Mouse (Mus musculus) forebrain, postnatal 0 days (tissue): ENCODE data around the gene Kcnh2. TPM values are rescaled to one million over a fixed set of nuclear protein-coding genes. Genes with fewer than 3 reads are reported as not detected.

Experiments used
- ATAC-seq: fragments of 200-750 bp; cut with Nextera tagmentation; 2 replicates; pipeline ENCODE4 v1.8.0; 2017; ENCODE audit warnings: mild to moderate bottlenecking, moderate library complexity
- DNase-seq: peaks from one replicate; pipeline ENCODE4 v3.0.0-alpha.2; 2015
- H3K27ac ChIP-seq: fragments of 300-500 bp; sonication (generic); 2 replicates; pipeline ENCODE4 v1.5.1; 2014; ENCODE audit warnings: low read depth, mild to moderate bottlenecking, antibody characterized with exemption, low read length, moderate library complexity, mixed read lengths
- H3K27me3 ChIP-seq: fragments of 300-500 bp; sonication (generic); 2 replicates; pipeline ENCODE4 v1.6.1; 2014; ENCODE audit warnings: mild to moderate bottlenecking, low read length, mixed read lengths; ENCODE audit not compliant: insufficient read depth
- H3K36me3 ChIP-seq: fragments of 300-500 bp; sonication (generic); 2 replicates; pipeline ENCODE4 v1.6.1; 2014; ENCODE audit warnings: mild to moderate bottlenecking, moderate library complexity; ENCODE audit not compliant: insufficient read depth
- H3K4me1 ChIP-seq: fragments of 300-500 bp; sonication (generic); 2 replicates; pipeline ENCODE4 v1.6.1; 2014; ENCODE audit warnings: antibody characterized with exemption; ENCODE audit not compliant: insufficient read depth
- H3K4me2 ChIP-seq: fragments of 300-500 bp; sonication (generic); 2 replicates; pipeline ENCODE4 v1.6.1; 2014; ENCODE audit warnings: low read depth, mild to moderate bottlenecking, moderate library complexity
- H3K4me3 ChIP-seq: fragments of 300-500 bp; sonication (generic); 2 replicates; pipeline ENCODE4 v1.5.1; 2014; ENCODE audit warnings: low read depth, low read length, mixed read lengths
- H3K9ac ChIP-seq: fragments of 300-500 bp; sonication (generic); 2 replicates; pipeline ENCODE4 v1.6.1; 2014; ENCODE audit warnings: mild to moderate bottlenecking
- H3K9me3 ChIP-seq: fragments of 300-500 bp; sonication (generic); 2 replicates; pipeline ENCODE4 v1.6.1; 2016; ENCODE audit warnings: low read length
- CTCF ChIP-seq: sonication (generic); IDR thresholded peaks from 2 replicates; pipeline ENCODE4 v1.5.1; 2016; ENCODE audit warnings: antibody characterized with exemption, control low read depth, low read depth
- WGBS: fragments of 180-500 bp; shearing (Covaris S2); extraction: QIAGEN DNeasy Blood & Tissue Kit; methylation state at CpG from one replicate; pipeline ENCODE4 v1.1.7; 2014; 5-methylcytosine and 5-hydroxymethylcytosine counted together
- polyA plus RNA-seq: library from polyadenylated mRNA; unstranded; fragments of >200 nt; fragmentation: Nextera tagmentation; extraction: Ambion mirVana; gene quantifications from 2 replicates; pipeline ENCODE4 v1.2.1, GENCODE M21; 2015
- total RNA-seq: library from RNA; depleted of rRNA; stranded (reverse); fragments of >200 nt; gene quantifications from 2 replicates; pipeline ENCODE4 v1.2.3, GENCODE M21; 2014

Gene Kcnh2
- total and polyA plus RNA-seq, 2 experiments from 2014 or later = 6.8 to 21.2 TPM

DNA sequence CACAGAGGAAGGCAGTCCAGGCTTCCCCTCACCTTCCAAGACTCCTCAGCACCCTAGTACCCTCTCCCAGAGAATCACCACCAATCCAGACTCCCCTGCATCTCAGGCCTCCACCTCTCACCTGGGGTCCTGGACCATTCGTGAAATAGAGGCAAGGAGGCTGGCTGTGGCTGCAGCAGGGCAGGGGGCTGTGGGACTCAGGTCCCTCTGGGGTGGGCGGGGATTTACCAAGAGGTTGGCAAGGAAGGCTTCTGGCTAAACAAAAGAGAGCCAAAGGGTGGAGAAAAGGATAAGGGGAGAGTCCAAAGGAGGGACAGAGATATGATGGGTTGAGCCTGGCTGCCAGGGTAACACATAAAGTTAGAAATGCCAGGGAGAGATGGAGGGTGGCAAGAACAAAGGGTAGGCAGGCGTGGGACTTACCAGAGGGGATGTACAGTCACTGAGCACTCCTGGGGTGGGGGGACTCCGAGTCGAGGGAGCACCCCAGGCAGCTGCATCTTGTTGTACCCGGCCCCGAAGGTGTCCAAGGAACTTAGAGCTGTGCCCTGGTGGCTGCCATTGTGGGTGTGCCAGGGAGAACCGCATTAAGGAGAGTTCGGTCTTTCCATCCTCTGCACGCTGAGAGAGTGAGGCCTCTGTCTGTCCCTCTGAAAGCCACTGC is 34.6 kb upstream of the Kcnh2 start:
- peaks cover 28% of the 10 kb centered on the region for H3K4me1 ChIP-seq
- no peak overlapping the region for H3K4me2 ChIP-seq
- 0 out of 2 replicates have a peak, but pooled peaks cover 7% of the 10 kb centered on the region for H3K27me3 ChIP-seq
- no peak for TF ChIP-seq CTCF
- H3K36me3 ChIP-seq = no peaks in the 10 kb centered on the region
- no peak overlapping the region for H3K9ac ChIP-seq
- H3K27ac ChIP-seq = no peak overlapping the region
- H3K4me3 ChIP-seq = no peak overlapping the region
- no peaks in the 10 kb centered on the region for H3K9me3 ChIP-seq
- DNase-seq = no peak
- ATAC-seq = no peak
- WGBS = 83% methylated on average over 10 of the region's 10 CpGs

DNA sequence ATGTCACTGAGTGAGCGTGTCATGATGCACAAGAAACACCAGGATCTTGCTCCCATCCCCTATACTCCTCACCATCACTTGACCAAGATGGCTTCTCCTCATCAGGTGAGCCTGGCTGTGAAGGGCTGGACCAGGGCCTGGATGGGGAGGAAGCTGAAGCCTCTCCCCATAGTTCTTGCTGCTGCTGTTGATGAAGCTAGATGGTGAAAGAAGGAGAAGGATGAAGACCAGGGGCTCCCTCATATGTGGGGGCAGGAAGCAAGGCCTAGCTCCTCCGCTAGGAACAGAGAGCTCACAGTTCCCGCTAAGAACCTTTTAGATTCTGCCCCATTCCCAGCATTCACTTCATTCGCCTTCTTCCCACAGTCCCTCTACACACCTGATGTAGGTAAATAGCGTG is 34.0 kb upstream of the Kcnh2 start:
- Histone ChIP-seq H3K27ac (no peak overlapping the region), H3K36me3 (no peaks in the 10 kb centered on the region), H3K9ac (no peak overlapping the region), H3K4me1 (peaks cover 28% of the 10 kb centered on the region), H3K9me3 (no peaks in the 10 kb centered on the region), H3K27me3 (0 out of 2 replicates have a peak, but pooled peaks cover 7% of the 10 kb centered on the region), H3K4me2 (no peak overlapping the region), H3K4me3 (no peak overlapping the region)
- TF ChIP-seq CTCF = no peak
- 92% methylated on average over 5 of the region's 5 CpGs for WGBS
- ATAC-seq = no peak
- DNase-seq = no peak

DNA sequence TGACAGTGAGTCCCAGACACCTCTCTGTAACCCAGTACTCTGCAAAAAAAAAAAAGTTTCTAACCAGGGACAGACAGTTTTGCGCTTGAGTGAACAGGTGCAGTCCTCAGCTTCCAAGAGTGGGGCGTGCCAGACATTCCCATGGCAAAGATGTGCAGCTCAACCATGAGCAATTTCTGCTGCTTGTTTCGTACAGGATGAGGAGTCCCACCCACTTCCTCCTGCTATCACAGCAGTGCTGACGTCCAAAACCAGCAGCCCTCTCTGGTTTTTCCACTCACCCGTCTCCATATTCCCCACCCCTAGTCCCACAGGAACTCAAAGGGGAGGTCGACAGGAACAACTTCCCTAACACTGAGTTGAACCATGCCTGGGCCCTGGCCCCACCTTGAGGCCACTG is 33.0 kb upstream of the Kcnh2 start:
- no peaks in the 10 kb centered on the region for H3K36me3 ChIP-seq
- H3K4me2 ChIP-seq = peak overlapping the region; percentile 61
- no peak overlapping the region for H3K9ac ChIP-seq
- peak; percentile 4 for DNase-seq
- 62% methylated on average over 6 of the region's 6 CpGs for WGBS
- peaks cover 28% of the 10 kb centered on the region for H3K4me1 ChIP-seq
- no peak for TF ChIP-seq CTCF
- no peak for ATAC-seq
- no peaks in the 10 kb centered on the region for H3K9me3 ChIP-seq
- H3K27me3 ChIP-seq = 0 out of 2 replicates have a peak, but pooled peaks cover 4% of the 10 kb centered on the region
- no peak overlapping the region for H3K4me3 ChIP-seq
- no peak overlapping the region for H3K27ac ChIP-seq

DNA sequence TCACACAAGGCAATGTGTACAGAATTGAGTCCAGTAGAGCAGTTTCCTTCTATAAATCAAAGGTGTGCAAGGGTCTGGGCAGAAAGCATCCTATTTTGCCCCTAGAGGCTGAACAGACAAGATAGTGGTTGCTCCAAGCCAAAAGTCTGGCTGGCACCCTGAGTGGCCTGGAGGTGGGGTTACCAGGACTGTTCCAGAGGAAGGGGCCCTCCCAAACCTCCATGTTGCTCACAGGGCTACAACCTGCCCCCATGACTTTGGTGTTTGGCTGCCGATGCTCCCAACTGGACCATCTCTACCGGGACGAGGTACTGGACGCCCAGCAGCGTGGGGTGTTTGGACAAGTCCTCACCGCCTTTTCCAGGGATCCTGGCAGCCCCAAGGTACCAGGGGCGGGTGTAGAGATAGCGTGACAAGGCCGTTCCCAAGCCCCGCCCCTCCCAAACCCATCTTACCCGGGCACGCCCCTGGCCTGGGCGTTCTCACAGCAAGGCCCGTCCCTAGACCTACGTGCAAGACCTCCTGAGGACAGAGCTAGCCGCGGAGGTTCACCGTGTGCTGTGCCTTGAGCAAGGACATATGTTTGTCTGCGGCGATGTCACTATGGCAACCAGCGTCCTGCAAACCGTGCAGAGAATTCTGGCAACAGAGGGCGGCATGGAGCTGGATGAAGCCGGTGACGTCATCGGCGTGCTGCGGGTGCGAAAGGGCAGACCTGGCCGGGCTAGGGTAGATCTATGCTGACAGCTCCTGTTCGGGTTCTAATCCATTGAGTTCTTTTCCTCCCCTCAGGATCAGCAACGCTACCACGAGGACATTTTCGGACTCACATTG is 31.8 kb upstream of the Kcnh2 start:
- peak overlapping the region; percentile 76 for H3K27ac ChIP-seq
- H3K4me1 ChIP-seq = peaks cover 26% of the 10 kb centered on the region
- peak; percentile 80 for ATAC-seq
- H3K27me3 ChIP-seq = no peaks in the 10 kb centered on the region
- H3K4me3 ChIP-seq = peak overlapping the region; percentile 45
- WGBS = under 1% methylated on average over 34 of the region's 34 CpGs
- no peaks in the 10 kb centered on the region for H3K36me3 ChIP-seq
- peak overlapping the region; percentile 61 for H3K4me2 ChIP-seq
- peak; percentile 79 for TF ChIP-seq CTCF
- no peaks in the 10 kb centered on the region for H3K9me3 ChIP-seq
- H3K9ac ChIP-seq = peak overlapping the region; percentile 67
- peak; percentile 95 for DNase-seq

DNA sequence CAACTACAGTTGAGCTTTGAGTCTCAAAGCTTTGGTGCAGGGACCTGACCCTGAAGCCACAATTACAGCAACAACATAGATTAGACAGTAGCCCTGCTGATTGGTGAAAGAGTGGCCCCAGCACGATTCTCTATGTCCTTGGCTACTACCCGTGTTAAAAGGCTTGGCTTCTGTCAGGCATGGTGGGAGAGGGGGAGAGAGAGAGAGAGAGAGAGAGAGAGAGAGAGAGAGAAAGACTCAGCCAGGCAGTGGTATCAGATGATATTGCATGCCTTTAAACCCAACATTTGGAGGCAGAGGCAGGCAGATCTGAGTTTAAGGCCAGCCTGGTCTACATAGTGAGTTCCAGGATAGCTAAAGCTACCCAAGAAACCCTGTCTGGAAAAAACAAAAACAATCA is 30.6 kb upstream of the Kcnh2 start:
- H3K4me1 ChIP-seq = peaks cover 18% of the 10 kb centered on the region
- no peaks in the 10 kb centered on the region for H3K36me3 ChIP-seq
- ATAC-seq (no peak), DNase-seq (no peak)
- no peak for TF ChIP-seq CTCF
- H3K4me2 ChIP-seq = no peak overlapping the region
- H3K27ac ChIP-seq = no peak overlapping the region
- H3K9ac ChIP-seq = no peak overlapping the region
- H3K27me3 ChIP-seq = no peaks in the 10 kb centered on the region
- WGBS = 36% methylated on average over 2 of the region's 2 CpGs
- H3K9me3 ChIP-seq = no peaks in the 10 kb centered on the region
- no peak overlapping the region for H3K4me3 ChIP-seq

DNA sequence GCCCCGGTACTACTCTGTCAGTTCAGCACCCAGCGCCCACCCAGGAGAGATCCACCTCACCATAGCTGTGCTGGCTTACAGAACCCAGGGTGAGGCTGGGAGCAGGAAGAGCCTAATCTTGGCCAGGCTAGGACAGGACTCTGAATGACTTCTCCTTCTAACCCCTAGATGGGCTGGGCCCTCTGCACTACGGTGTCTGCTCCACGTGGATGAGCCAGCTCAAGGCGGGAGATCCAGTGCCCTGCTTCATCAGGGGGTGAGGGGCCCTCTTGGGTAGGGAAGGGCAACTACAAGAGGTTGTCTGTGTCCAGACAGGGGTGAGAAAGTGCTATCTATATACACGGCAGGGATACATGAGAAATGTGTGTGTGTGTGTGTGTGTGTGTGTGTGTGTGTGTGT is 30.1 kb upstream of the Kcnh2 start:
- H3K4me1 ChIP-seq = peaks cover 18% of the 10 kb centered on the region
- DNase-seq (no peak), ATAC-seq (no peak)
- no peaks in the 10 kb centered on the region for H3K27me3 ChIP-seq
- no peak overlapping the region for H3K4me3 ChIP-seq
- no peak overlapping the region for H3K9ac ChIP-seq
- TF ChIP-seq CTCF = no peak
- H3K36me3 ChIP-seq = no peaks in the 10 kb centered on the region
- 76% methylated on average over 6 of the region's 6 CpGs for WGBS
- no peak overlapping the region for H3K27ac ChIP-seq
- H3K4me2 ChIP-seq = no peak overlapping the region
- no peaks in the 10 kb centered on the region for H3K9me3 ChIP-seq

DNA sequence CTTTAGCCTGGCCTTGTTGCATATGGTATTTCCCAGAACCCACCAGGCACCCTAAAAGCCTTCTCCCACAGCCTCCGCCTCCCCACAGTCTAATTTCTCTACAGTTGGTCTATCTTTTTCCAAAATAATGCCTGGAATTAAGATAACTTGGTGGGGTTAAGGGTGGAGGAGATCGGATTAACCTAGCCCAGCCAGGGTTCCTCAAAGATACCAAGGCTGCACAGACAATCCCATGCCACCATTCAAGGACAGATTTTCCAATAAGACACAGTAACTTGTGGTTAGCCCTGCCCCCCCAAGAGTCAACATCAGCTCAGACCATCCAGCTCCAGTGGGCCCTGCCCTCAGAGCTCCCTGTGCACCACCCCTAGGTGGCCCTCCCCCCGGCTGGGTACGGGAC is 29.1 kb upstream of the Kcnh2 start:
- no peaks in the 10 kb centered on the region for H3K36me3 ChIP-seq
- H3K27me3 ChIP-seq = no peaks in the 10 kb centered on the region
- H3K27ac ChIP-seq = no peak overlapping the region
- ATAC-seq (no peak), DNase-seq (no peak)
- H3K4me3 ChIP-seq = no peak overlapping the region
- no peak for TF ChIP-seq CTCF
- peaks cover 18% of the 10 kb centered on the region for H3K4me1 ChIP-seq
- WGBS = 93% methylated on average over 4 of the region's 4 CpGs
- H3K9me3 ChIP-seq = no peaks in the 10 kb centered on the region
- H3K9ac ChIP-seq = no peak overlapping the region
- H3K4me2 ChIP-seq = no peak overlapping the region
